Mouse (Mus musculus): Measurements from ENCODE around the gene Epha3. TPM values are rescaled to one million over a fixed set of nuclear protein-coding genes. Genes with fewer than 3 reads are reported as not detected.

Epha3 gene
- 10 to 100 TPM; 48.3 to 50.2 TPM for total RNA-seq (2021)

GRCm38 (mm10) chr16:63863913-63864330, at the start of gene Epha3:
TSS of gene Epha3 (minus strand) at chr16:63864175.
- intact Hi-C loops (cut with DNase I), result loop anchor here (10.0 kb wide), 1 partner anchor 849 kb away; no protein-coding TSS in a partner anchor

GRCm38 (mm10) chr16:63903425-63903824, 39.5 kb upstream of the Epha3 start:
- intact Hi-C loops (cut with DNase I), result no loop called here
- no peak for DNase-seq

More at GRCm38 (mm10) chr16:63863913-63864330, at the start of gene Epha3:
- DNase-seq, result peak; percentile 86

GRCm38 (mm10) chr16:63881190-63881589, 17.2 kb upstream of the Epha3 start:
- intact Hi-C loops (cut with DNase I), result no loop called here
- no peak for DNase-seq

GRCm38 (mm10) chr16:63872313-63872712, 8.3 kb upstream of the Epha3 start:
- intact Hi-C loops (cut with DNase I), result no loop called here
- peak; percentile 31 for DNase-seq

GRCm38 (mm10) chr16:63864463-63864976, 545 bp upstream of the Epha3 start:
- no peak for DNase-seq
- intact Hi-C loops (cut with DNase I), result loop anchor here (10.0 kb wide), 1 partner anchor 850 kb away; no protein-coding TSS in a partner anchor

- DNase-seq, result peak; percentile 48
- intact Hi-C loops (cut with DNase I), result loop anchor here (10.0 kb wide), 1 partner anchor 848 kb away; no protein-coding TSS in a partner anchor
Observed at GRCm38 (mm10) chr16:63863181-63863580, 794 bp downstream of the Epha3 start.

GRCm38 (mm10) chr16:63857561-63857960, 6.4 kb downstream of the Epha3 start:
- intact Hi-C loops (cut with DNase I), result loop anchor here (5.0 kb wide), 2 partner anchors 865 to 890 kb away; no protein-coding TSS in a partner anchor
- DNase-seq, result no peak

GRCm38 (mm10) chr16:63856658-63857552, 7.1 kb downstream of the Epha3 start:
- peak; percentile 83 for DNase-seq
- intact Hi-C loops (cut with DNase I), result loop anchor here (5.0 kb wide), 2 partner anchors 865 to 890 kb away; no protein-coding TSS in a partner anchor

GRCm38 (mm10) chr16:63850297-63850696, 13.7 kb downstream of the Epha3 start:
- intact Hi-C loops (cut with DNase I), result no loop called here
- no peak for DNase-seq

GRCm38 (mm10) chr16:63842911-63843310, 21.1 kb downstream of the Epha3 start:
- intact Hi-C loops (cut with DNase I), result no loop called here
- DNase-seq, result no peak

GRCm38 (mm10) chr16:63837466-63837865, 26.5 kb downstream of the Epha3 start:
- DNase-seq, result no peak
- intact Hi-C loops (cut with DNase I), result no loop called here

GRCm38 (mm10) chr16:63821164-63821563, 42.8 kb downstream of the Epha3 start:
- DNase-seq, result no peak
- intact Hi-C loops (cut with DNase I), result no loop called here

GRCm38 (mm10) chr16:63817606-63818005, 46.4 kb downstream of the Epha3 start:
- intact Hi-C loops (cut with DNase I), result no loop called here
- DNase-seq, result no peak

- intact Hi-C loops (cut with DNase I), result no loop called here
- DNase-seq, result peak; percentile 5
Observed at GRCm38 (mm10) chr16:63816672-63817071, 47.3 kb downstream of the Epha3 start.

- intact Hi-C loops (cut with DNase I), result no loop called here
- DNase-seq, result no peak
Observed at GRCm38 (mm10) chr16:63809871-63810270, 54.1 kb downstream of the Epha3 start.

GRCm38 (mm10) chr16:63808991-63809390, 55.0 kb downstream of the Epha3 start:
- no peak for DNase-seq
- intact Hi-C loops (cut with DNase I), result no loop called here

GRCm38 (mm10) chr16:63806437-63807129, 57.4 kb downstream of the Epha3 start:
- DNase-seq, result peak; percentile 72
- intact Hi-C loops (cut with DNase I), result no loop called here

GRCm38 (mm10) chr16:63806025-63806424, 58.0 kb downstream of the Epha3 start:
- intact Hi-C loops (cut with DNase I), result no loop called here

GRCm38 (mm10) chr16:63801436-63801835, 62.5 kb downstream of the Epha3 start:
- no peak for DNase-seq

More at GRCm38 (mm10) chr16:63806025-63806424, 58.0 kb downstream of the Epha3 start:
- DNase-seq, result no peak

GRCm38 (mm10) chr16:63798341-63798740, 65.6 kb downstream of the Epha3 start:
- intact Hi-C loops (cut with DNase I), result no loop called here
- no peak for DNase-seq

More at GRCm38 (mm10) chr16:63801436-63801835, 62.5 kb downstream of the Epha3 start:
- intact Hi-C loops (cut with DNase I), result no loop called here

- intact Hi-C loops (cut with DNase I), result no loop called here
Observed at GRCm38 (mm10) chr16:63794292-63794691, 69.7 kb downstream of the Epha3 start.

More at GRCm38 (mm10) chr16:63794292-63794691, 69.7 kb downstream of the Epha3 start:
- no peak for DNase-seq
